Mouse (Mus musculus): ENCODE measurements around the gene Tapt1. TPM values are rescaled to one million over a fixed set of nuclear protein-coding genes. Genes with fewer than 3 reads are reported as not detected.

Gene Tapt1
- polyA plus RNA-seq, 1 experiment from 2014 or later, result 46.7 TPM

GRCm38 (mm10) chr5:44164233-44164776 lies 62.1 kb downstream of the Tapt1 start:
- ChIA-PET CTCF (interaction anchor here (1.6 to 2.2 kb wide), 2 partner anchors 12 to 18 kb away, joined by 5 read pairs; no protein-coding TSS in a partner anchor), POLR2A (interaction anchor here (0.6 to 0.9 kb wide), 2 partner anchors 9 to 54 kb away, joined by 3 to 4 read pairs; no protein-coding TSS in a partner anchor)
- in situ Hi-C loops (cut with MboI; ENCODE audit: low pct_unique_long_range_greater_than_20kb), result no loop called here
- no peaks in the 10 kb centered on the region for H3K27me3 ChIP-seq
- DNase-seq (ENCODE audit: low read depth, low spot score) (no peak), ATAC-seq (no peak)
- no peak for TF ChIP-seq CTCF (IDR thresholded peaks at IDR 0.05)

- ChIA-PET POLR2A (no interaction called here), CTCF (interaction anchor here (1.1 to 1.6 kb wide), 4 partner anchors 8 to 70 kb away, joined by 3 to 5 read pairs (median 3); no protein-coding TSS in a partner anchor)
- in situ Hi-C loops (cut with MboI; ENCODE audit: low pct_unique_long_range_greater_than_20kb), result no loop called here
- DNase-seq (ENCODE audit: low read depth, low spot score) (no peak), ATAC-seq (no peak)
- no peaks in the 10 kb centered on the region for H3K27me3 ChIP-seq
- peak; percentile 19 for TF ChIP-seq CTCF (IDR thresholded peaks at IDR 0.05)
These were observed 63.1 kb downstream of the Tapt1 start for GRCm38 (mm10) chr5:44163318-44163717.

- no peaks in the 10 kb centered on the region for H3K27me3 ChIP-seq
- no peak for TF ChIP-seq CTCF (IDR thresholded peaks at IDR 0.05)
- ATAC-seq, result no peak
- no peak for DNase-seq (ENCODE audit: low read depth, low spot score)
- CTCF ChIA-PET, result interaction anchor here (0.9 to 1.6 kb wide), 4 partner anchors 9 to 70 kb away, joined by 3 read pairs; no protein-coding TSS in a partner anchor
- POLR2A ChIA-PET, result no interaction called here
- in situ Hi-C loops (cut with MboI; ENCODE audit: low pct_unique_long_range_greater_than_20kb), result no loop called here
These were observed 63.6 kb downstream of the Tapt1 start for GRCm38 (mm10) chr5:44162786-44163185.

- in situ Hi-C loops (cut with MboI; ENCODE audit: low pct_unique_long_range_greater_than_20kb), result no loop called here
- DNase-seq (ENCODE audit: low read depth, low spot score) (no peak), ATAC-seq (no peak)
- ChIA-PET POLR2A (interaction anchor here (0.6 kb wide), 1 partner anchor 109 kb away, joined by 4 read pairs; no protein-coding TSS in a partner anchor), CTCF (interaction anchor here (1.0 kb wide), 1 partner anchor 38 kb away, joined by 3 read pairs; no protein-coding TSS in a partner anchor)
- no peak for TF ChIP-seq CTCF (IDR thresholded peaks at IDR 0.05)
- no peaks in the 10 kb centered on the region for H3K27me3 ChIP-seq
These were observed 66.6 kb downstream of the Tapt1 start for GRCm38 (mm10) chr5:44159679-44160438.

GRCm38 (mm10) chr5:44159231-44159630 lies 67.2 kb downstream of the Tapt1 start:
- ATAC-seq (no peak), DNase-seq (ENCODE audit: low read depth, low spot score) (no peak)
- in situ Hi-C loops (cut with MboI; ENCODE audit: low pct_unique_long_range_greater_than_20kb), result no loop called here
- CTCF ChIA-PET, result interaction anchor here (1.0 kb wide), 1 partner anchor 37 kb away, joined by 3 read pairs; no protein-coding TSS in a partner anchor
- POLR2A ChIA-PET, result interaction anchor here (0.6 kb wide), 2 partner anchors 108 to 1657 kb away, joined by 3 to 4 read pairs; no protein-coding TSS in a partner anchor
- H3K27me3 ChIP-seq, result no peaks in the 10 kb centered on the region
- no peak for TF ChIP-seq CTCF (IDR thresholded peaks at IDR 0.05)

- no peak for ATAC-seq
- TF ChIP-seq CTCF (IDR thresholded peaks at IDR 0.05), result no peak
- DNase-seq (ENCODE audit: low read depth, low spot score), result no peak
- ChIA-PET CTCF (interaction anchor here (1.9 to 2.4 kb wide), 2 partner anchors 9 to 54 kb away, joined by 4 to 8 read pairs; no protein-coding TSS in a partner anchor), POLR2A (interaction anchor here (0.8 kb wide), 1 partner anchor 44 kb away, joined by 3 read pairs; no protein-coding TSS in a partner anchor)
- H3K27me3 ChIP-seq, result no peaks in the 10 kb centered on the region
- in situ Hi-C loops (cut with MboI; ENCODE audit: low pct_unique_long_range_greater_than_20kb), result no loop called here
These were observed 68.0 kb downstream of the Tapt1 start for GRCm38 (mm10) chr5:44158458-44158857.

- POLR2A ChIA-PET, result interaction anchor here (0.8 kb wide), 1 partner anchor 44 kb away, joined by 3 read pairs; no protein-coding TSS in a partner anchor
- DNase-seq (ENCODE audit: low read depth, low spot score) (no peak), ATAC-seq (no peak)
- CTCF ChIA-PET, result interaction anchor here (1.0 to 2.4 kb wide), 5 partner anchors 9 to 55 kb away, joined by 3 to 8 read pairs (median 4); no protein-coding TSS in a partner anchor
- TF ChIP-seq CTCF (IDR thresholded peaks at IDR 0.05), result no peak
- H3K27me3 ChIP-seq, result no peaks in the 10 kb centered on the region
- in situ Hi-C loops (cut with MboI; ENCODE audit: low pct_unique_long_range_greater_than_20kb), result no loop called here
These were observed 68.7 kb downstream of the Tapt1 start for GRCm38 (mm10) chr5:44157760-44158159.

- H3K27me3 ChIP-seq, result no peaks in the 10 kb centered on the region
- CTCF ChIA-PET, result interaction anchor here (1.0 to 3.0 kb wide), 9 partner anchors 8 to 104 kb away, joined by 3 to 9 read pairs (median 4); no protein-coding TSS in a partner anchor
- in situ Hi-C loops (cut with MboI; ENCODE audit: low pct_unique_long_range_greater_than_20kb), result no loop called here
- ATAC-seq, result no peak
- POLR2A ChIA-PET, result no interaction called here
- TF ChIP-seq CTCF (IDR thresholded peaks at IDR 0.05), result no peak
- no peak for DNase-seq (ENCODE audit: low read depth, low spot score)
These were observed 73.4 kb downstream of the Tapt1 start for GRCm38 (mm10) chr5:44153050-44153449.

GRCm38 (mm10) chr5:44151327-44152051 lies 74.9 kb downstream of the Tapt1 start:
- ChIA-PET CTCF (interaction anchor here (0.7 to 3.0 kb wide), 11 partner anchors 10 to 103 kb away, joined by 3 to 9 read pairs (median 4); no protein-coding TSS in a partner anchor), POLR2A (interaction anchor here (0.5 to 0.8 kb wide), 2 partner anchors 24 to 1349 kb away, joined by 3 to 10 read pairs; no protein-coding TSS in a partner anchor)
- peak; percentile 32 for ATAC-seq
- no peak for TF ChIP-seq CTCF (IDR thresholded peaks at IDR 0.05)
- in situ Hi-C loops (cut with MboI; ENCODE audit: low pct_unique_long_range_greater_than_20kb), result no loop called here
- DNase-seq (ENCODE audit: low read depth, low spot score), result no peak
- H3K27me3 ChIP-seq, result no peaks in the 10 kb centered on the region

- no peak for TF ChIP-seq CTCF (IDR thresholded peaks at IDR 0.05)
- in situ Hi-C loops (cut with MboI; ENCODE audit: low pct_unique_long_range_greater_than_20kb), result no loop called here
- no peaks in the 10 kb centered on the region for H3K27me3 ChIP-seq
- ChIA-PET POLR2A (no interaction called here), CTCF (interaction anchor here (0.9 to 4.6 kb wide), 5 partner anchors 10 to 45 kb away, joined by 3 to 28 read pairs (median 7); partner anchors contain the start of gene Prom1)
- ATAC-seq (no peak), DNase-seq (ENCODE audit: low read depth, low spot score) (no peak)
These were observed 78.7 kb downstream of the Tapt1 start for GRCm38 (mm10) chr5:44147732-44148131.

Data from Patski (cell line).